Mouse (Mus musculus): ENCODE measurements at regions not wholly inside any gene's neighbourhood (a gene's known extent, or its start where the extent isn't known, plus 50 kb on each side); places are given as distances from the start of the nearest gene placed in this dataset.

DNA sequence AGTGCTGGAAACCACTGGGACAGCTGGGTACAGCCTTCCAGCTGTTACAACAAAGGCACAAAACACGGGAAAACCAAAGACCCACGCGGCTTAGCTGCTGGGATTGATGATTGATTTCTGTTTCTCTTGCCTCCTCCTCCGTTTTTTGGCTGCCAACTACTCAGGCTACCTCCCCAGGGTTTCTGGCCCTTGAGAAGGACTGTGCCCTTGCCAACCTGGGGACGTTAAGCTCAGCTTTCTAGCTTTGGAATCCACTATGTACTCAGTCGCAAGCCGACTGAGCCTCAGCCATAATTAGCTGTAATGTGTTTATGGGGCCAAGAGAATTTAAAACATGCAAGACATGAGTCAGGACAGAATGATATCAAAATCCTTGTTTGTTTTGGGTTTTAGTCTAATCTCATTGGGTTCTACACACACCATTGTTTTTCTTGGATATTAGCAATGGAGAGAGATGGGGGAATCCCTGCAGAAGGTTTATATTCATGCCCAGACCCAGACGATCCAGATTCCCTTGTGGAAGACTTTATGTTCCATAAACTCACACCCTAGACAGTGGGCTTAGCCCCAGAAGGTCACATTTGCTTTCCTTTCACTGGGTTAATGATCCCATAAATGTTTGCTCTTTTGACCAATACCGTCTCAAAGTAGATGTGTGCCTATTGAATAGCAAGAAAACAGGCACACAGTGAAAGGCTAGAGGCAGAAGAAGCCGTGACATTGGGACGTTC, 167.7 kb upstream of the Pou3f3 start:
- no peak for DNase-seq (ENCODE audit: low spot score)
- WGBS, result 74% methylated on average over 11 of the region's 11 CpGs
- Histone ChIP-seq H3K36me3 (no peaks in the 10 kb centered on the region), H3K27me3 (ENCODE audit: low read depth, poor library complexity, severe bottlenecking) (no peaks in the 10 kb centered on the region), H3K27ac (replicated peaks) (no peak overlapping the region), H3K4me3 (no peak overlapping the region), H3K4me1 (peaks cover 4% of the 10 kb centered on the region), H3K9me3 (replicated peaks) (no peaks in the 10 kb centered on the region)

DNA sequence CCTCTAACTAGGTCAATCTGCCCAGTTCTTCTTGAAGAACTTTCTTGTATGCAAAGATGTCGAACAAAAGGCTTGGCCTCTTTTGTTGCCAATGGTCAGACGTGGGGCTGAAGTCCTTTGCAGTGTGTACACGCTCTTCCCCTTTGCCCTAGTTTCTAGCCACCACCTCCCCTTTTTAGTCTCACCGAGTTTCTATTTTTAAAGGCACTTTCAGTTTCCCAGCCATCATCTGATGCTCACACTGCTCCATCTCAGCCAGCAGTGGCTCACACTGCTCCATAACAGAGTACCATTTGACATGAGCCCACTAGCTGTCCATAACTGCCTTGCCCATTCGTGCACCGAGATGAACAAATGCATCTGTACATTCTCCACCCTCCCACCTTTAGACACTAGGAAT, 162.7 kb upstream of the Pou3f3 start:
- DNase-seq (ENCODE audit: low spot score), result no peak
- Histone ChIP-seq H3K27ac (replicated peaks) (no peak overlapping the region), H3K4me1 (0 out of 2 replicates have a peak, but pooled peaks cover under 1% of the 10 kb centered on the region), H3K9me3 (replicated peaks) (no peaks in the 10 kb centered on the region), H3K4me3 (no peak overlapping the region), H3K36me3 (no peaks in the 10 kb centered on the region), H3K27me3 (ENCODE audit: low read depth, poor library complexity, severe bottlenecking) (no peaks in the 10 kb centered on the region)
- WGBS, result 84% methylated on average over 6 of the region's 6 CpGs

DNA sequence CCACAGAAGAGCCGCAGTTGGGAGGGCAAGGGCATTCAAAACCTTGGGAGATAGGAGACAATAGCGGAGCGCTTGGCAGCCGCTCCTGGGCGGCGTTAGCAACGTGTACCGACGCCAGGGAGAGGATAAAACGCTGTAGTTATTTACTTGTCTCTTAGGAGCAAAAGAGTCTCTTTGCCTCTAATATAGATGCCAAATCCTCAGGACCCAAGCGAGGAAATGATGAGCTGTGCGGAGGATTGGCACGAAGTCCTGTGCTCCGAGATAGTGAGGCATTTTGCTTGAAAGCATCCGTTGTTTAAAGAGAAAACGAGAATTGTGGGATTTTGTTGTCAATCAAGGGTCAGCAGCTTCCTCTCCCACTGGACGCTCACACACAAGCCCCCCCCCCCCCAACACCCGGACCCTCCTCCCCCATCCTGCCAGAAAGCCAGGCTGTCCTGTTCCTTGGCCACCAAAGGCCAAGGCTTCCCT, 156.5 kb upstream of the Pou3f3 start:
- Histone ChIP-seq H3K9me3 (replicated peaks) (no peaks in the 10 kb centered on the region), H3K27ac (replicated peaks) (peak overlapping the region; percentile 81), H3K4me1 (peaks cover 47% of the 10 kb centered on the region), H3K27me3 (ENCODE audit: low read depth, poor library complexity, severe bottlenecking) (peaks cover 12% of the 10 kb centered on the region; the same call in 1 of the 2 replicates), H3K4me3 (peak overlapping the region; percentile 42), H3K36me3 (no peaks in the 10 kb centered on the region)
- WGBS, result 40% methylated on average over 18 of the region's 18 CpGs
- peak; percentile 35 for DNase-seq (ENCODE audit: low spot score)

DNA sequence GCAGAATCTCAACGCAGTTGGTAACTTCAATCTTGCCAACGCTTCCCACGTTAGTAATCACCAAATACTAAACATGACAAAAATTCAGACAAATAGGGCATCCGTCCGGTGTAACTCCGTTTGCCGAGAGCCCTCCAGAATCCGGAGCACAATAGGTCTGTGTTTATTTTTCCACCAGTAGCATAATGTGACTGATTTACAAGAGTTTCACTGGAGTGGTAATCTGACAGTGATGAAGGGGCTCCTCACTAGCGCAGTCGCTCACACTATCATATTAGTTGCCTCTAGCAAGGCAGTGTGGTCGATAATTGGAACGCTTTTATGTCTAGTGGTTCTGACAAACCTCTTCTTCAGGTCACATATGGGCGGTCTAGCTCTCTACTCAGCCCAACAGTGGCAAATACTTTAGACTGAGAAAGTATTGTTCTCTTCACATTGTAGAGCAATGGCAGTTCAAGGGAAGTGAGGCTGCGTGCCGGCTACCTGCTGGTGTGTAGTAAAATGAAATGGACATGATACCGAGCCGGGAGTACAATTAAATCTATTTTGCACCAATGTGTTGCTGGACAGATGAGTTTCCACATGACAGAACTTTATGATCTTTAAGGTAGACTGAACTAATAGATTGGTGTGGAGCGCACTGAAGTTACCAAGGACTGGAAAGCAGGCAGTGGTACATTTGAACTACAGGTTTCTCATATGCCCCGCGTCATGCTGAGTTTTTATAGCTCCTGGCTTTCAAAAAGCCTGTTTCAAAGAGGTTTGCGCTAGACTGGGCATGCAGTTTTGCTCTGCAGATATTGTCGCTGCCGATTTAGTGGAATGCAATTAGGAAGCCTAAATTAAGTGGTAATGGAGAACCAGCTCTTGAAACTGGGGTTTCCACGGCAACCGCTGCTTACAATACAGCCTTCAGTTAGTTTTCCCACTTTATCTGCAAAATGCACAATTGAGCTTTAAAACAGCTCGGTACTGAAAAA, 155.7 kb upstream of the Pou3f3 start:
- Histone ChIP-seq H3K27me3 (ENCODE audit: low read depth, poor library complexity, severe bottlenecking) (peaks cover 12% of the 10 kb centered on the region; the same call in 1 of the 2 replicates), H3K4me1 (peaks cover 47% of the 10 kb centered on the region), H3K4me3 (peak overlapping the region; percentile 42), H3K36me3 (no peaks in the 10 kb centered on the region), H3K9me3 (replicated peaks) (no peaks in the 10 kb centered on the region), H3K27ac (replicated peaks) (peak overlapping the region; percentile 81)
- peak; percentile 25 for DNase-seq (ENCODE audit: low spot score)
- 55% methylated on average over 26 of the region's 26 CpGs for WGBS

DNA sequence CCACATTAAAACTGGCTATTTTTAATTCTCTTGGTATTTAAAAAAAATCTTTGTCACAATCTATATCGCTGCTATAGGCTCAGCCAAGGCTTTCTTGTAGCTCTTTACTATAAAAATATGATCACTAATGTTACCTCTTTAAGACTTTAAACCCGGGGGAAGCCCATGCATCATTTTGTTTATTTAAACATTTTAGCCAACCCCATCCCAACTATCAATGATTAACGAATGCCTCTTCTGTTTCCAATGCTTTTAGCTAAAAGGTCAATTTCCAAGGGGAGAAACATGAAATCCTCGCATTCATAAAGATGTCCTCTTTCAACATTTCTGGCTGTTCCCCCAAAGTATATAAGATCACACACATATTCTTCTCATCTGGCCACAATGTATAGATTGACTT, 153.6 kb upstream of the Pou3f3 start:
- H3K9me3 ChIP-seq (replicated peaks), result no peaks in the 10 kb centered on the region
- peaks cover 12% of the 10 kb centered on the region; the same call in 1 of the 2 replicates for H3K27me3 ChIP-seq (ENCODE audit: low read depth, poor library complexity, severe bottlenecking)
- no peak for DNase-seq (ENCODE audit: low spot score)
- no peaks in the 10 kb centered on the region for H3K36me3 ChIP-seq
- H3K27ac ChIP-seq (replicated peaks), result no peak overlapping the region
- H3K4me1 ChIP-seq, result peaks cover 47% of the 10 kb centered on the region
- 88% methylated on average over 4 of the region's 4 CpGs for WGBS
- H3K4me3 ChIP-seq, result no peak overlapping the region

DNA sequence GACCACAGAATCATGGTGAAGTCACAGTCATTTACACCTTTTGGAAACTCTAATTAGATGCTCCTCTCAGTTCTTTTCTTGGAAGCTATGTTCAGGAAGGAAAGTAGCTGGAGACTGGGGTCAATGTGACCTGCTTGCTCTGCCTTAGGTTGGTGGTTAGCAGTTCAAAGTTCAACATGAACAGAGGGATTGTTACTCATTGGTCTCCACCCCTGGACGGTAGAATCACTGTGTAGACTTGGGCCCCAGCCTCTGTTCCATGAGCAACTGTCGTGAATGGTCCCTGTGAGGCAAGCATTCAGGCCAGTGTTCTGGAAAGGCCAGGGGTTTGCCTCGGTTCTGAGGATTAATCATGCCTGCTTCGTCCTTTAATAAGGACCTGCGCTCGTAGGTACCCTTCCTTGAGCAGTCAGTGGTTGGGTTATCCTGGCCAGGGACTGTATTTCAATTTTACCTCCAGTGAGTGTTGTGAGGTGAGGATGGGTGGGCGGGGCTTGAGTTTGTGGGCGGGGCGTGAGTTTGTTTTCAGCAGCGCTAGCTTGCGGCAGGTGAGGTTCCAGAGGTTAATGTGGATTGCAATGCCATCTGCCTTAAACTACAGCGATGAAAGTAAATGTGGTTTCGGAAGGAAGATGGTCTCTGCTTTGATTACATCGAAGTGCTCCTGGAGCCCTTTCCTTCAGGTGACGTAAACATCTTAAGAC, 152.6 kb upstream of the Pou3f3 start:
- no peaks in the 10 kb centered on the region for H3K36me3 ChIP-seq
- no peak overlapping the region for H3K4me3 ChIP-seq
- H3K27ac ChIP-seq (replicated peaks), result no peak overlapping the region
- H3K9me3 ChIP-seq (replicated peaks), result no peaks in the 10 kb centered on the region
- peaks cover 46% of the 10 kb centered on the region for H3K4me1 ChIP-seq
- 43% methylated on average over 15 of the region's 15 CpGs for WGBS
- no peak for DNase-seq (ENCODE audit: low spot score)
- H3K27me3 ChIP-seq (ENCODE audit: low read depth, poor library complexity, severe bottlenecking), result peaks cover 12% of the 10 kb centered on the region; the same call in 1 of the 2 replicates

DNA sequence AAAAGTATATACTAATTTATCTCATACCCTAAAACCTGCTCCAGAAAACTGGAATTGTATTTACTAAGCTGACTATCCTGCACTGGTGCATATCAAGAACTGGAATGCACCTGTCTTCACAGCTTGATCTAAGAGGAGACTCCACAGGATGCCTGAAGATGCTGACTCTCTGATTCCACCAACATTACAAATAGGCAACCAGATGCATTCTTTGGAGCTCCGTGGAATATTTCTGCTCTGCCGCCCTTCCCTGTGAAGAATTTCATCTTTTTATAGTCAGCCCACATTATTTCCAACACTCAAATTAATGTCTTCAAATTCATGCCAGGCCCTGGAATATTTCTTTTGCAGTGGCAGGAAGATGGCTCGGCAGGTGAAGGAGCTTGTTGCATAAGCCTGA, 148.7 kb upstream of the Pou3f3 start:
- Histone ChIP-seq H3K4me1 (peaks cover 9% of the 10 kb centered on the region), H3K4me3 (no peak overlapping the region), H3K9me3 (replicated peaks) (no peaks in the 10 kb centered on the region), H3K27ac (replicated peaks) (no peak overlapping the region), H3K36me3 (no peaks in the 10 kb centered on the region), H3K27me3 (ENCODE audit: low read depth, poor library complexity, severe bottlenecking) (peaks cover 12% of the 10 kb centered on the region; the same call in 1 of the 2 replicates)
- DNase-seq (ENCODE audit: low spot score), result no peak
- WGBS, result 92% methylated on average over 3 of the region's 3 CpGs

DNA sequence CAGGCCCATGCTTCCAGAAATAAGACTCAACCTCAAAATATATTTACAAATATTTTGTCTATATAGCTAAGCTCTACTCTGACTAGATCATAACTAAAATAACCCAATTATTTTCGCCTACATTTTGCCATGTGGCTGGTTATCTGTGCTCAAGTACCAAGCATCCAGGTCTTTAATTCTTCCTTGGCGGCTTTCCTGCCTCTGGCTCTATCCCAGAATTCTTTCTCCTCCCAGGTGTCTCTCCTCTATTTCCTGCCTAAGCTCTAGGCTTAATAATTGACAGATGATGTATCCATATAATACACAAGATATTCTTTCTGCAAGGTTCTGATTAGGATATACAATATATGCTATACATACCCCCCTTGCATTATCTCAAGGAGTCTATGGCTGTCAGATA, 138.3 kb upstream of the Pou3f3 start:
- WGBS, result 90% methylated on average over 2 of the region's 2 CpGs
- no peak for DNase-seq (ENCODE audit: low spot score)
- H3K9me3 ChIP-seq (replicated peaks), result no peaks in the 10 kb centered on the region
- H3K4me3 ChIP-seq, result no peak overlapping the region
- H3K36me3 ChIP-seq, result no peaks in the 10 kb centered on the region
- H3K27ac ChIP-seq (replicated peaks), result no peak overlapping the region
- H3K4me1 ChIP-seq, result no peaks in the 10 kb centered on the region
- H3K27me3 ChIP-seq (ENCODE audit: low read depth, poor library complexity, severe bottlenecking), result no peaks in the 10 kb centered on the region

DNA sequence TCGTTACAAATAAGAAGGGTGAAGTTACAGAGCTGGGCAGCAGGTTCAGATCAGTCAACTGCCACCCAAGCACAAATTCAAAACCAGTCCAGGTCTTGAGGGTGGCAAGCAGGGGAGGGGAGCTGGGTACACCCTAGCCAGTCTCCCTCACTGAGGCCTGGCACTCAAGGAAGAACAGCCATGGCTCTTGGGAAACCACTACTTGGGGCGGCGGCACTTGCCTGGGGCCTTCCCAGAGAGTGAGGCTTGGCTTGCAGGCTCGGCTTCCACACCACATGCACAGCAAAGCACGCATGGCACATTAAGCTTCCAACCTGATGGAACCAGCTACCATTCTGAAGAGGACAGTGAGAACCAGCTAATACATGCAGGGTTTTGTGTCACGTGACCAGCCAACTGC, 127.9 kb upstream of the Pou3f3 start:
- no peaks in the 10 kb centered on the region for H3K9me3 ChIP-seq (replicated peaks)
- H3K27ac ChIP-seq (replicated peaks), result no peak overlapping the region
- 88% methylated on average over 6 of the region's 6 CpGs for WGBS
- H3K36me3 ChIP-seq, result no peaks in the 10 kb centered on the region
- H3K4me3 ChIP-seq, result no peak overlapping the region
- no peaks in the 10 kb centered on the region for H3K4me1 ChIP-seq
- no peak for DNase-seq (ENCODE audit: low spot score)
- no peaks in the 10 kb centered on the region for H3K27me3 ChIP-seq (ENCODE audit: low read depth, poor library complexity, severe bottlenecking)

DNA sequence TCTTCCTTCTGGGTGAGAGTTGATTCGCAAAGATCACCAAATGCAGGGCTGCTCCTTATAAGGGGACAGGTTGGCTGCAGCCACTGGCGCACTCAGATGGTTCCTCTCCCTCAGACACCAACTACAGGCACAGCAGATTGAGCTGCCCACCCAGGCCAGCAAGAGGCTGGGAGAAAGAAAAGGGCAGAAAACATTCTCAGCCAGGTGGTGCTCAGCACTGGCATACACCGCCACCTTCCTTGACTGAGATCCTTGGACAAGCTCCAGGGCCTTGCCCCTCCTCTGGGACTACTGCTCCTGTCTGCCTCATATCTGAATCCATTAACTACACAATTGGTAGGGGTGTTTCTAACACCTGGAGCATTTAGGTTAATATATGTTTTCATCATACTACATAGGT, 110.4 kb upstream of the Pou3f3 start:
- H3K36me3 ChIP-seq, result no peaks in the 10 kb centered on the region
- no peaks in the 10 kb centered on the region for H3K27me3 ChIP-seq (ENCODE audit: low read depth, poor library complexity, severe bottlenecking)
- no peaks in the 10 kb centered on the region for H3K9me3 ChIP-seq (replicated peaks)
- H3K4me3 ChIP-seq, result no peak overlapping the region
- DNase-seq (ENCODE audit: low spot score), result no peak
- WGBS, result 90% methylated on average over 3 of the region's 3 CpGs
- H3K4me1 ChIP-seq, result peaks cover 11% of the 10 kb centered on the region
- H3K27ac ChIP-seq (replicated peaks), result no peak overlapping the region

DNA sequence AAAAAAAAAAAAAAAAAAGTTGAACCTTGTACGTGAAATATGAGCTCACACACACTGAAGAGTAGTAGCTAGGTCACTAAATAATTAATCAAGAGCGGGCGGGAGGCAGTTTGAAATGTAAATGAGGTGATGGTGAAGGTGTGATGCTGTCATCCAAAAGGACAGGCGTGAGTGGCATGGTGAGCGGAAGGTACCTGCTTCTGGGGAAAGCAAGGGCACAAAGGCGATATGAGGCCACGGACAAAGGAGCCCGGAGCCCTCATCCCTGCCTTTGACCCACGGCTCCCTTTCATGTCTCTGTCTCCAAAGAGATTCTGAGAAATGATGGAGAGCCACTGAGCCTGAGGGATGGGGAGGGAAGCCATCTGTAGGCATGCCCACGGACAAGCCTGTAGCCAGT, 107.1 kb upstream of the Pou3f3 start:
- no peak for DNase-seq (ENCODE audit: low spot score)
- Histone ChIP-seq H3K27ac (replicated peaks) (peak overlapping the region; percentile 28; the same call in 1 of the 2 replicates), H3K4me3 (no peak overlapping the region), H3K9me3 (replicated peaks) (no peaks in the 10 kb centered on the region), H3K4me1 (peaks cover 11% of the 10 kb centered on the region), H3K36me3 (no peaks in the 10 kb centered on the region), H3K27me3 (ENCODE audit: low read depth, poor library complexity, severe bottlenecking) (no peaks in the 10 kb centered on the region)
- WGBS, result 62% methylated on average over 10 of the region's 10 CpGs

DNA sequence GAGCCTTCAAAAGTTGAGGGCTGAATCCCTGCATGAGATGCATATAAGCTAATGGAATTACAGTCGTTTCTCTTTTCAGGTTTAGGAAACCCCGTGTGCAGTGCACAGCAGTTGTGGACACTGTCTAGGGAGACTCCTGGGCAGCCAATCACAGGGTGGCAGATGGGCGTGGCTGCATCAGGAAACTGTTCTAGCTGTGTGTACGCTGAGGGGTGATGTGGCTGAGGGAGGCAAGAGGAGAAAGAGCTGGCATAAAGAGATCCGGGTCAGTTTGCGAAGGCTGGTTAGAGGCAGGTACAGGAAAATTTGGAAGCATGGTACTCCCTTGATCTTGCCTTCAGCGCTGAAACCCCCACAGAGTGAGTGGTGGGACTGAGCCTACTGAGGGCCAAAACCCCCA, 106.1 kb upstream of the Pou3f3 start:
- 56% methylated on average over 7 of the region's 7 CpGs for WGBS
- H3K4me3 ChIP-seq, result no peak overlapping the region
- H3K27me3 ChIP-seq (ENCODE audit: low read depth, poor library complexity, severe bottlenecking), result no peaks in the 10 kb centered on the region
- no peak overlapping the region for H3K27ac ChIP-seq (replicated peaks)
- peaks cover 11% of the 10 kb centered on the region for H3K4me1 ChIP-seq
- H3K9me3 ChIP-seq (replicated peaks), result no peaks in the 10 kb centered on the region
- DNase-seq (ENCODE audit: low spot score), result no peak
- no peaks in the 10 kb centered on the region for H3K36me3 ChIP-seq
